ENCODE assay signal across 8 mouse cellular contexts in the genomic region with DNA sequence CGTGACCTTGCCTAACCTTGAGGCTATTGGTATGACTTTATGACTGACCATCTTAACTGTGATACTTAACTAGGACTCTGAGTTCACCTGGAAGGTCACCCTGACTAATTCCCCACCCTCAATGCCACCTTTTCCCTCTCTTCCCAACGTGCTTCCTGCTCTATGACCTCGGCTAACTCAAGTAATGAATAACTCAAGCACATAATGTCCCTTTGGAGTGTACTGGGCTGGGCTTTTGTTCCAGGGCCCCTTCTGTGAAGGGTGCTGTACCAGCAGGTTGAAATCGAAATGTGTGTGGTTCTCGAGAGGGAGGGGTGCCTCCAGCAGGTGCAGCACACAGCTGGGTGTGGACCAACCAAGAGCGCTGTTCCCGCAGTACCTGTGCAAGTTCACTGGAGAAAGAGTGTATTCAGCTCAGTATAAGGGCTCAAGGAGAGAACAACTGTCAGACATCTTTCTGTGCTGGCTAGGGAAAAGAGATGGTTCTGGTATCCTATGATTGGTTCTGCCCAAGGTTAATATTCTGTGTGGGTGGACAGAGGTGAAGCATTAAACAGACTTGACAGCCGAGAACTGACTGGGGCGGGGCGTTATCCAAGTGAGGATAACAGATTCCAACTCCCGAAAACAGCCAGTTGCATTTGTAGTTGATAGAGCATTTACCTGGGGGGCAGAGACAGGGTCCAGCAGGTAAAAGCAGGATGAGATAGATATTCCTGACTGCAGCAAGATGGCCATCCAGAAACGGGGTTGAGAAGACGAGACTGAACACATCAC. TPM values are rescaled to one million over a fixed set of nuclear protein-coding genes. Genes with fewer than 3 reads are reported as not detected.
DNase-seq lines count a peak whose midpoint lies in the region; ATAC-seq lines count a peak whose summit lies in the region.

No protein-coding gene starts in this region.

- H3K4me2 ChIP-seq in heart, embryonic 12.5 days = peak overlapping the region; percentile 53
- H3K4me2 ChIP-seq in intestine, embryonic 14.5 days (ENCODE audit: low read length) = 0 out of 2 replicates have a peak overlapping the region, but pooled peaks have one; percentile 11
- H3K4me2 ChIP-seq in lung, embryonic 16.5 days (ENCODE audit: low read depth, low read length) = 0 out of 2 replicates have a peak overlapping the region, but pooled peaks have one; percentile 19

- intact Hi-C loops in heart, postnatal 14 days (cut with DNase I) = loop anchor here (2.0 kb wide), 1 partner anchor 438 kb away; no protein-coding TSS in a partner anchor

- H3K9ac ChIP-seq in heart, embryonic 12.5 days = no peak overlapping the region; the same call in 1 of the 2 replicates
- no peak overlapping the region for H3K9ac ChIP-seq in intestine, embryonic 14.5 days (ENCODE audit: low read length)
- H3K9ac ChIP-seq in lung, embryonic 16.5 days (ENCODE audit: low read length) = no peak overlapping the region

- H3K4me3 ChIP-seq in heart, embryonic 12.5 days = peak overlapping the region; percentile 6
- no peak overlapping the region for H3K4me3 ChIP-seq in intestine, embryonic 14.5 days (ENCODE audit: low read depth, low read length)
- no peak overlapping the region for H3K4me3 ChIP-seq in lung, embryonic 16.5 days (ENCODE audit: low read length)

- H3K27me3 ChIP-seq in heart, embryonic 12.5 days (replicated peaks) = peaks cover 3% of the 10 kb centered on the region; the same call in 1 of the 2 replicates
- peaks cover 21% of the 10 kb centered on the region for H3K27me3 ChIP-seq in intestine, embryonic 14.5 days (replicated peaks; ENCODE audit: control insufficient read depth, insufficient read depth, low read length)
- H3K27me3 ChIP-seq in lung, embryonic 16.5 days (ENCODE audit: control insufficient read depth, insufficient read depth, low read depth, low read length) = peaks cover 30% of the 10 kb centered on the region

- 62% methylated on average over 13 of the region's 13 CpGs for WGBS in heart, embryonic 12.5 days
- WGBS in intestine, embryonic 14.5 days = 65% methylated on average over 13 of the region's 13 CpGs
- WGBS in lung, embryonic 16.5 days = 50% methylated on average over 13 of the region's 13 CpGs

- peak overlapping the region; percentile 82 for H3K27ac ChIP-seq in heart, embryonic 12.5 days (ENCODE audit: poor library complexity, severe bottlenecking)
- no peak overlapping the region; the same call in 1 of the 2 replicates for H3K27ac ChIP-seq in intestine, embryonic 14.5 days (ENCODE audit: low read depth)
- H3K27ac ChIP-seq in lung, embryonic 16.5 days (ENCODE audit: low read length) = peak overlapping the region; percentile 31

- peaks cover 35% of the 10 kb centered on the region for H3K4me1 ChIP-seq in heart, embryonic 12.5 days (replicated peaks)
- H3K4me1 ChIP-seq in intestine, embryonic 14.5 days (replicated peaks; ENCODE audit: control insufficient read depth, insufficient read depth, low read length) = no peaks in the 10 kb centered on the region
- H3K4me1 ChIP-seq in lung, embryonic 16.5 days (replicated peaks; ENCODE audit: control insufficient read depth, insufficient read depth, low read length) = peaks cover 13% of the 10 kb centered on the region; the same call in 1 of the 2 replicates

- ATAC-seq in heart, embryonic 12.5 days (ENCODE audit: insufficient number of reproducible peaks, low FRiP score) = no peak
- no peak for ATAC-seq in intestine, embryonic 14.5 days (replicated peaks; ENCODE audit: low FRiP score, low TSS enrichment, low read depth)
- peak; percentile 8; the same call in 1 of the 2 replicates for ATAC-seq in lung, embryonic 16.5 days (ENCODE audit: low read depth)

- H3K9me3 ChIP-seq in heart, embryonic 12.5 days (replicated peaks) = no peaks in the 10 kb centered on the region
- no peaks in the 10 kb centered on the region for H3K9me3 ChIP-seq in intestine, embryonic 14.5 days (ENCODE audit: control insufficient read depth, low read length)
- no peaks in the 10 kb centered on the region for H3K9me3 ChIP-seq in lung, embryonic 16.5 days (ENCODE audit: control insufficient read depth, low read length)

- H3K36me3 ChIP-seq in heart, embryonic 12.5 days = no peaks in the 10 kb centered on the region
- no peaks in the 10 kb centered on the region for H3K36me3 ChIP-seq in intestine, embryonic 14.5 days (ENCODE audit: control insufficient read depth, insufficient read depth, low read length)
- H3K36me3 ChIP-seq in lung, embryonic 16.5 days (ENCODE audit: control insufficient read depth, insufficient read depth, low read length) = no peaks in the 10 kb centered on the region

- DNase-seq in heart, postnatal 14 days = no peak
- DNase-seq in ES-CJ7 (ENCODE audit: low read depth, low spot score) = peak; percentile 61
- DNase-seq in intestine, embryonic 14.5 days (ENCODE audit: low spot score) = no peak
- no peak for DNase-seq in ovary, postnatal 36 days (ENCODE audit: low spot score)
- no peak for DNase-seq in layer of hippocampus, postnatal 10 days (ENCODE audit: low spot score in 2 of 2)
- no peak for DNase-seq in left cerebral cortex, adult 8-10 months (ENCODE audit: low spot score in 2 of 2)

RNA-seq across cellular contexts. Expression of a gene that starts 3.0 kb away (rescaled TPM):
- polyA plus RNA-seq in heart, embryonic 12.5 days (2016; fragmentation: Nextera tagmentation; extraction: Ambion mirVana) = 413 and 416 TPM in 2 replicates
- total RNA-seq in heart, postnatal 14 days (2021) = 100 to 1,000 TPM; 452 to 466 TPM
- polyA plus RNA-seq in intestine, embryonic 14.5 days (2014; fragmentation: Nextera tagmentation; extraction: Ambion mirVana) = 89.7 and 101 TPM in 2 replicates
- polyA plus RNA-seq in lung, embryonic 16.5 days (2015; fragmentation: Nextera tagmentation; extraction: Ambion mirVana) = 135 and 154 TPM in 2 replicates
- 1,000 to 10,000 TPM; 1,433 to 1,539 TPM for total RNA-seq in layer of hippocampus, postnatal 10 days (2021)
- 1,000 to 10,000 TPM; 1,623 to 1,744 (median 1,693) TPM for total RNA-seq in left cerebral cortex, adult 8-10 months (2022)
